Mouse (Mus musculus) midbrain, embryonic 13.5 days (tissue): ENCODE results near the gene Tatdn3. TPM values are rescaled to one million over a fixed set of nuclear protein-coding genes. Genes with fewer than 3 reads are reported as not detected.
"Not testable (repeated sequence)": the region's sequence is repeated elsewhere in the genome, so short reads cannot be mapped to it uniquely, and the experiment has no call there.

Source experiments
- ATAC-seq: fragments of 200-750 bp; cut with Nextera tagmentation; 2 replicates; pipeline ENCODE4 v1.8.0; 2017; ENCODE audit warnings: mild to moderate bottlenecking, moderate TSS enrichment, moderate library complexity
- H3K27ac ChIP-seq: fragments of 300-500 bp; sonication (generic); 2 replicates; pipeline ENCODE4 v1.5.1; 2015; ENCODE audit warnings: inconsistent platforms, mild to moderate bottlenecking, moderate library complexity
- H3K27me3 ChIP-seq: fragments of 300-500 bp; sonication (generic); 2 replicates; pipeline ENCODE4 v1.6.1; 2015; ENCODE audit warnings: mild to moderate bottlenecking, inconsistent platforms
- H3K36me3 ChIP-seq: fragments of 300-500 bp; sonication (generic); 2 replicates; pipeline ENCODE4 v1.6.1; 2015; ENCODE audit warnings: mild to moderate bottlenecking, inconsistent platforms
- H3K4me1 ChIP-seq: fragments of 300-500 bp; sonication (generic); replicated peaks from 2 replicates; pipeline ENCODE4 v1.6.1; 2015; ENCODE audit warnings: inconsistent platforms
- H3K4me2 ChIP-seq: fragments of 300-500 bp; sonication (generic); replicated peaks from 2 replicates; pipeline ENCODE4 v1.6.1; 2015; ENCODE audit warnings: moderate library complexity, mild to moderate bottlenecking, inconsistent platforms
- H3K4me3 ChIP-seq: fragments of 300-500 bp; sonication (generic); replicated peaks from 2 replicates; pipeline ENCODE4 v1.5.1; 2015; ENCODE audit warnings: mild to moderate bottlenecking, inconsistent platforms
- H3K9ac ChIP-seq: fragments of 300-500 bp; sonication (generic); replicated peaks from 2 replicates; pipeline ENCODE4 v1.6.1; 2015; ENCODE audit warnings: mild to moderate bottlenecking, inconsistent platforms
- H3K9me3 ChIP-seq: fragments of 300-500 bp; sonication (generic); 2 replicates; pipeline ENCODE4 v1.6.1; 2016; ENCODE audit warnings: mild to moderate bottlenecking, inconsistent platforms
- WGBS: fragments of 180-500 bp; shearing (Covaris S2); methylation state at CpG from one replicate; pipeline ENCODE4 v1.1.7; 2015; 5-methylcytosine and 5-hydroxymethylcytosine counted together
- polyA plus RNA-seq: library from polyadenylated mRNA; unstranded; fragments of >200 nt; fragmentation: Nextera tagmentation; extraction: Ambion mirVana; gene quantifications from 2 replicates; pipeline ENCODE4 v1.2.1, GENCODE M21; 2015

The Tatdn3 gene
- polyA plus RNA-seq, 1 experiment from 2014 or later = 15.5 TPM

GRCm38 (mm10) chr1:191053555-191053954 is 9.2 kb downstream of the Tatdn3 start:
- Histone ChIP-seq H3K4me2 (no peak overlapping the region), H3K36me3 (no peaks in the 10 kb centered on the region), H3K27ac (no peak overlapping the region), H3K4me1 (no peaks in the 10 kb centered on the region), H3K27me3 (no peaks in the 10 kb centered on the region), H3K4me3 (no peak overlapping the region), H3K9ac (no peak overlapping the region), H3K9me3 (no peaks in the 10 kb centered on the region)
- no peak for ATAC-seq
- 84% methylated on average over 3 of the region's 3 CpGs for WGBS

- Histone ChIP-seq H3K4me2 (no peak overlapping the region), H3K27ac (no peak overlapping the region), H3K27me3 (no peaks in the 10 kb centered on the region), H3K9me3 (no peaks in the 10 kb centered on the region), H3K9ac (no peak overlapping the region), H3K4me1 (no peaks in the 10 kb centered on the region), H3K4me3 (no peak overlapping the region), H3K36me3 (no peaks in the 10 kb centered on the region)
- 68% methylated on average over 7 of the region's 7 CpGs for WGBS
- no peak for ATAC-seq
These were observed 16.4 kb downstream of the Tatdn3 start for GRCm38 (mm10) chr1:191046231-191046824.

- Histone ChIP-seq H3K27ac (no peak overlapping the region), H3K4me2 (no peak overlapping the region), H3K9me3 (no peaks in the 10 kb centered on the region), H3K36me3 (no peaks in the 10 kb centered on the region), H3K4me3 (no peak overlapping the region), H3K9ac (no peak overlapping the region), H3K27me3 (no peaks in the 10 kb centered on the region), H3K4me1 (no peaks in the 10 kb centered on the region)
- ATAC-seq = no peak
- 92% methylated on average over 2 of the region's 2 CpGs for WGBS
These were observed 17.5 kb downstream of the Tatdn3 start for GRCm38 (mm10) chr1:191045264-191045663.

GRCm38 (mm10) chr1:191042688-191043087 is 20.0 kb downstream of the Tatdn3 start:
- no peak overlapping the region for H3K4me3 ChIP-seq
- no peak overlapping the region for H3K4me2 ChIP-seq
- H3K9me3 ChIP-seq = no peaks in the 10 kb centered on the region
- WGBS = 84% methylated on average over 3 of the region's 3 CpGs
- ATAC-seq = no peak
- no peaks in the 10 kb centered on the region for H3K36me3 ChIP-seq
- no peak overlapping the region for H3K27ac ChIP-seq
- no peak overlapping the region for H3K9ac ChIP-seq
- H3K4me1 ChIP-seq = no peaks in the 10 kb centered on the region
- no peaks in the 10 kb centered on the region for H3K27me3 ChIP-seq

GRCm38 (mm10) chr1:191042106-191042505 is 20.6 kb downstream of the Tatdn3 start:
- H3K27ac ChIP-seq = no peak overlapping the region
- WGBS = 84% methylated on average over 5 of the region's 5 CpGs
- no peaks in the 10 kb centered on the region for H3K36me3 ChIP-seq
- no peaks in the 10 kb centered on the region for H3K4me1 ChIP-seq
- H3K4me3 ChIP-seq = no peak overlapping the region
- H3K4me2 ChIP-seq = no peak overlapping the region
- H3K9ac ChIP-seq = no peak overlapping the region
- no peaks in the 10 kb centered on the region for H3K27me3 ChIP-seq
- ATAC-seq = no peak
- H3K9me3 ChIP-seq = no peaks in the 10 kb centered on the region

GRCm38 (mm10) chr1:191041352-191041751 is 21.4 kb downstream of the Tatdn3 start:
- no peaks in the 10 kb centered on the region for H3K27me3 ChIP-seq
- no peak for ATAC-seq

GRCm38 (mm10) chr1:191037999-191038398 is 24.7 kb downstream of the Tatdn3 start:
- Histone ChIP-seq H3K4me1 (0 out of 2 replicates have a peak, but pooled peaks cover 2% of the 10 kb centered on the region), H3K4me2 (no peak overlapping the region), H3K9me3 (no peaks in the 10 kb centered on the region), H3K27me3 (no peaks in the 10 kb centered on the region), H3K4me3 (no peak overlapping the region), H3K9ac (no peak overlapping the region), H3K36me3 (no peaks in the 10 kb centered on the region), H3K27ac (no peak overlapping the region)
- WGBS = 90% methylated on average over 4 of the region's 4 CpGs
- ATAC-seq = no peak

More at GRCm38 (mm10) chr1:191041352-191041751, 21.4 kb downstream of the Tatdn3 start:
- Histone ChIP-seq H3K4me1 (no peaks in the 10 kb centered on the region), H3K4me3 (no peak overlapping the region), H3K9me3 (no peaks in the 10 kb centered on the region), H3K27ac (no peak overlapping the region), H3K9ac (no peak overlapping the region), H3K36me3 (no peaks in the 10 kb centered on the region), H3K4me2 (no peak overlapping the region)

- H3K36me3 ChIP-seq = no peaks in the 10 kb centered on the region
- no peaks in the 10 kb centered on the region for H3K27me3 ChIP-seq
- H3K4me3 ChIP-seq = no peak within 1 kb of the TSS
- 0 out of 2 replicates have a peak, but pooled peaks cover 2% of the 10 kb centered on the region for H3K4me1 ChIP-seq
- no peak within 1 kb of the TSS for H3K9ac ChIP-seq
- H3K4me2 ChIP-seq = no peak within 1 kb of the TSS
- no peak for ATAC-seq
- no peak within 1 kb of the TSS for H3K27ac ChIP-seq
- 77% methylated on average over 6 of the region's 6 CpGs for WGBS
- H3K9me3 ChIP-seq = no peaks in the 10 kb centered on the region
These were observed 26.0 kb downstream of the Tatdn3 start, which contains the start of gene Spata45 for GRCm38 (mm10) chr1:191036554-191037334. TSS of gene Spata45 (plus strand) at chr1:191036639.

GRCm38 (mm10) chr1:191035649-191036048 is 27.1 kb downstream of the Tatdn3 start:
- Histone ChIP-seq H3K9ac (no peak overlapping the region), H3K4me3 (no peak overlapping the region), H3K9me3 (no peaks in the 10 kb centered on the region), H3K27ac (no peak overlapping the region), H3K4me2 (no peak overlapping the region), H3K36me3 (no peaks in the 10 kb centered on the region), H3K4me1 (0 out of 2 replicates have a peak, but pooled peaks cover 2% of the 10 kb centered on the region), H3K27me3 (no peaks in the 10 kb centered on the region)
- ATAC-seq = no peak
- WGBS = 17% methylated on average over 4 of the region's 4 CpGs

- not testable (repeated sequence) for H3K9me3 ChIP-seq, ATAC-seq
- 81% methylated on average over 6 of the region's 6 CpGs for whole genome bisulfite sequencing
These were observed 31.8 kb downstream of the Tatdn3 start for GRCm38 (mm10) chr1:191030922-191031425.

GRCm38 (mm10) chr1:191030182-191030581 is 32.5 kb downstream of the Tatdn3 start:
- Histone ChIP-seq H3K9ac (no peak overlapping the region), H3K36me3 (no peaks in the 10 kb centered on the region), H3K9me3 (no peaks in the 10 kb centered on the region), H3K27me3 (no peaks in the 10 kb centered on the region), H3K4me1 (peaks cover 11% of the 10 kb centered on the region), H3K4me3 (no peak overlapping the region), H3K4me2 (no peak overlapping the region), H3K27ac (no peak overlapping the region)
- no peak for ATAC-seq
- 60% methylated on average over 10 of the region's 10 CpGs for WGBS

More at GRCm38 (mm10) chr1:191030922-191031425, 31.8 kb downstream of the Tatdn3 start:
- H3K4me3 ChIP-seq, H3K4me1 ChIP-seq, H3K36me3 ChIP-seq, H3K9ac ChIP-seq, H3K4me2 ChIP-seq, H3K27me3 ChIP-seq, H3K27ac ChIP-seq: not testable (repeated sequence)

GRCm38 (mm10) chr1:191026021-191026713 is 36.6 kb downstream of the Tatdn3 start, which contains the start of gene Flvcr1:
TSS of gene Flvcr1 (minus strand) at chr1:191026158.
- H3K9me3 ChIP-seq = no peaks in the 10 kb centered on the region
- under 1% methylated on average over 50 of the region's 50 CpGs for WGBS
- H3K4me3 ChIP-seq = peak within 1 kb of the TSS; percentile 76
- H3K27me3 ChIP-seq = no peaks in the 10 kb centered on the region
- H3K4me2 ChIP-seq = peak within 1 kb of the TSS; percentile 98
- peaks cover 7% of the 10 kb centered on the region; the same call in 1 of the 2 replicates for H3K36me3 ChIP-seq
- H3K9ac ChIP-seq = peak within 1 kb of the TSS; percentile 93
- peak within 1 kb of the TSS; percentile 93 for H3K27ac ChIP-seq
- peak; percentile 99 for ATAC-seq
- H3K4me1 ChIP-seq = peaks cover 20% of the 10 kb centered on the region
